Mouse (Mus musculus): ENCODE results near the gene Nup62.

GRCm38 (mm10) chr7:44819391-44819790 lies 3.5 kb downstream of the Nup62 start:
- TF ChIP-seq MAX (IDR thresholded peaks at IDR 0.05; ENCODE audit: low read depth) (no peak), POLR2A (IDR thresholded peaks at IDR 0.05; ENCODE audit: insufficient read length, low read depth) (no peak), E2F4 (IDR thresholded peaks at IDR 0.05; ENCODE audit: insufficient read depth) (no peak), USF1 (IDR thresholded peaks at IDR 0.05; ENCODE audit: low read depth) (no peak), REST (IDR thresholded peaks at IDR 0.05; ENCODE audit: insufficient read depth, insufficient read length) (no peak), MYOG (IDR thresholded peaks at IDR 0.05; ENCODE audit: control insufficient read depth in 1 of 3, insufficient read depth in 1 of 3, insufficient read length in 2 of 3, low read depth in 2 of 3) (no peak), MYOD1 (IDR thresholded peaks at IDR 0.05; ENCODE audit: control insufficient read depth in 1 of 3, insufficient read length in 2 of 3, low read depth in 2 of 3) (no peak), CEBPB (IDR thresholded peaks at IDR 0.05; ENCODE audit: insufficient read depth, poor library complexity, severe bottlenecking) (no peak), TCF3 (IDR thresholded peaks at IDR 0.05; ENCODE audit: insufficient read length, low read depth) (no peak), SRF (IDR thresholded peaks at IDR 0.05; ENCODE audit: control insufficient read depth, insufficient read length, low read depth) (no peak)

All from myocyte (in vitro differentiated cells).